In genomic region chr8:121170116-121170515, GRCm38 (mm10) we compare ENCODE assay signal across 14 mouse cellular contexts. TPM values are rescaled to one million over a fixed set of nuclear protein-coding genes. Genes with fewer than 3 reads are reported as not detected.
DNase-seq lines count a peak whose midpoint lies in the region; ATAC-seq and TF ChIP-seq lines count a peak whose summit lies in the region.
"Had no signal": no experiment of that assay in that cellular context is flagged by ENCODE, and none has a peak within 500 bp of the region (broad histone marks: within the 10 kb centered on the region; RNA-seq: fewer than 3 reads in every experiment).

No protein-coding gene starts in this region.

- peaks cover 44% of the 10 kb centered on the region for H3K4me1 ChIP-seq in kidney, embryonic 16.5 days (ENCODE audit: insufficient read depth, low read length)
- peaks cover 10 to 60% of the 10 kb centered on the region in 2 experiments for H3K4me1 ChIP-seq in MEL (ENCODE audit: control insufficient read depth in 1 of 2, insufficient read depth in 2 of 2, low read length in 2 of 2)
- H3K4me1 ChIP-seq in heart, embryonic 15.5 days (replicated peaks): peaks cover 27% of the 10 kb centered on the region

- intact Hi-C loops in gastrocnemius, adult 2 months (cut with DNase I): no loop called here

- peak in 1 of 2 experiments; percentile 39; a peak in 1 of 4 replicates for TF ChIP-seq POLR2A in MEL (IDR thresholded peaks at IDR 0.05; ENCODE audit: control insufficient read depth in 1 of 2, insufficient read depth in 1 of 2, low read depth in 1 of 2, low read length in 2 of 2, poor library complexity in 1 of 2)

- TF ChIP-seq CTCF in gastrocnemius, adult 2 months (IDR thresholded peaks at IDR 0.05): no peak
- TF ChIP-seq CTCF in MEL (IDR thresholded peaks at IDR 0.05 in 2 of 3, conservative IDR thresholded peaks at IDR 0.05 in 1 of 3; ENCODE audit: control insufficient read depth in 1 of 3, insufficient read depth in 1 of 3, low read depth in 2 of 3, low read length in 3 of 3, poor library complexity in 1 of 3, severe bottlenecking in 1 of 3): no peak

- WGBS in kidney, embryonic 16.5 days: 23% methylated on average over 7 of the region's 7 CpGs
- 34% methylated on average over 7 of the region's 7 CpGs for WGBS in heart, embryonic 15.5 days

- H3K27me3 ChIP-seq in kidney, embryonic 16.5 days (ENCODE audit: insufficient read depth, low read length): no peaks in the 10 kb centered on the region
- no peaks in the 10 kb centered on the region for H3K27me3 ChIP-seq in MEL (ENCODE audit: control insufficient read depth in 1 of 2, insufficient read depth in 2 of 2, low read length in 2 of 2)
- H3K27me3 ChIP-seq in heart, embryonic 15.5 days: peaks cover 9% of the 10 kb centered on the region

- no peak for DNase-seq in gastrocnemius, adult 2 months
- no peak for DNase-seq in gastrocnemius, postnatal 4 days (ENCODE audit: low spot score in 2 of 2)
- no peak for DNase-seq in kidney, adult 11 months
- no peak for DNase-seq in MEL (ENCODE audit: low read depth, low spot score)
- no peak for DNase-seq in thymus, postnatal 36 days
- DNase-seq in natural killer cell, adult 2 months (ENCODE audit: low spot score in 2 of 2): no peak
- DNase-seq: cerebellum, adult 2 months; layer of hippocampus, postnatal 36 days; thymus, adult 2 months had no signal

- H3K27ac ChIP-seq in gastrocnemius, adult 2 months: peak overlapping the region; percentile 16; the same call in 1 of the 2 replicates
- H3K27ac ChIP-seq in kidney, embryonic 16.5 days (ENCODE audit: low read length): peak overlapping the region; percentile 30; the same call in 1 of the 2 replicates
- peak overlapping the region; percentile 97 for H3K27ac ChIP-seq in MEL (ENCODE audit: control insufficient read depth, low read depth, low read length)
- H3K27ac ChIP-seq in heart, embryonic 15.5 days: peak overlapping the region; percentile 79
- H3K27ac ChIP-seq: limb, embryonic 13.5 days had no signal

- H3K4me3 ChIP-seq in gastrocnemius, adult 2 months: peak overlapping the region; percentile 48; the same call in 1 of the 2 replicates
- H3K4me3 ChIP-seq in kidney, embryonic 16.5 days (ENCODE audit: low read length): no peak overlapping the region
- peak overlapping the region; percentile 17 to 78 for H3K4me3 ChIP-seq in MEL (ENCODE audit: control insufficient read depth in 1 of 2, insufficient read depth in 1 of 2, low read depth in 2 of 2, low read length in 2 of 2)
- no peak overlapping the region for H3K4me3 ChIP-seq in heart, embryonic 15.5 days
- H3K4me3 ChIP-seq: limb, embryonic 13.5 days had no signal

- no peak for TF ChIP-seq EP300 in MEL (IDR thresholded peaks at IDR 0.05; ENCODE audit: low read depth in 1 of 2, low read length in 2 of 2)

- ATAC-seq in kidney, embryonic 16.5 days (ENCODE audit: low FRiP score, low TSS enrichment): no peak
- no peak for ATAC-seq in heart, embryonic 15.5 days (replicated peaks; ENCODE audit: insufficient number of reproducible peaks, insufficient read depth, low FRiP score, low read depth)

- no peaks in the 10 kb centered on the region for H3K9me3 ChIP-seq in kidney, embryonic 16.5 days (ENCODE audit: low read length)
- H3K9me3 ChIP-seq in MEL (replicated peaks; ENCODE audit: insufficient read depth, low read length): no peaks in the 10 kb centered on the region
- H3K9me3 ChIP-seq in heart, embryonic 15.5 days (replicated peaks): no peaks in the 10 kb centered on the region
- H3K9me3 ChIP-seq: limb, embryonic 13.5 days had no signal

- no peaks in the 10 kb centered on the region for H3K36me3 ChIP-seq in kidney, embryonic 16.5 days (ENCODE audit: insufficient read depth, low read length)
- peaks cover 0 to 32% of the 10 kb centered on the region in 2 experiments; a peak in 3 of 4 replicates for H3K36me3 ChIP-seq in MEL (ENCODE audit: control insufficient read depth in 1 of 2, insufficient read depth in 2 of 2, low read length in 2 of 2)
- no peaks in the 10 kb centered on the region for H3K36me3 ChIP-seq in heart, embryonic 15.5 days
- H3K36me3 ChIP-seq: limb, embryonic 13.5 days had no signal

- H3K79me2 ChIP-seq in MEL (ENCODE audit: control insufficient read depth, insufficient read depth, low read length, poor library complexity): peaks cover 34% of the 10 kb centered on the region

- TF ChIP-seq RAD21 in MEL (IDR thresholded peaks at IDR 0.05; ENCODE audit: low read depth, low read length): no peak

- H3K9ac ChIP-seq in kidney, embryonic 16.5 days (replicated peaks; ENCODE audit: low read length): peak overlapping the region; percentile 44
- peak overlapping the region; percentile 92 for H3K9ac ChIP-seq in MEL (ENCODE audit: control insufficient read depth, low read depth, low read length, poor library complexity, severe bottlenecking)
- no peak overlapping the region for H3K9ac ChIP-seq in heart, embryonic 15.5 days
- H3K9ac ChIP-seq: limb, embryonic 13.5 days had no signal

- 0 out of 2 replicates have a peak overlapping the region, but pooled peaks have one; percentile 19 for H3K4me2 ChIP-seq in kidney, embryonic 16.5 days (replicated peaks; ENCODE audit: low read depth, low read length)
- H3K4me2 ChIP-seq in heart, embryonic 15.5 days: peak overlapping the region; percentile 46
- H3K4me2 ChIP-seq: limb, embryonic 13.5 days had no signal

TF ChIP-seq in MEL, 35 proteins besides CTCF, POLR2A, EP300 and RAD21:
- TF ChIP-seq TAL1 (IDR thresholded peaks at IDR 0.05; ENCODE audit: low read length) (no peak), CHD2 (IDR thresholded peaks at IDR 0.05; ENCODE audit: low read length) (no peak), ZC3H11A (IDR thresholded peaks at IDR 0.05; ENCODE audit: low read depth, low read length) (no peak), NRF1 (IDR thresholded peaks at IDR 0.05; ENCODE audit: insufficient read depth, low read depth, low read length, poor library complexity, severe bottlenecking) (no peak), NELFE (IDR thresholded peaks at IDR 0.05; ENCODE audit: low read depth, low read length) (no peak), MAX (IDR thresholded peaks at IDR 0.05; ENCODE audit: low read length) (no peak), SMC3 (IDR thresholded peaks at IDR 0.05; ENCODE audit: low read depth, low read length) (no peak), USF2 (IDR thresholded peaks at IDR 0.05; ENCODE audit: borderline replicate concordance in 1 of 2, insufficient read depth in 1 of 2, low read depth in 1 of 2, low read length in 2 of 2) (no peak), UBTF (IDR thresholded peaks at IDR 0.05; ENCODE audit: borderline replicate concordance, insufficient read depth, low read depth, low read length) (no peak), ELF1 (IDR thresholded peaks at IDR 0.05; ENCODE audit: low read depth, low read length) (no peak), GABPA (IDR thresholded peaks at IDR 0.05; ENCODE audit: low read depth, low read length) (no peak)

RNA-seq across cellular contexts. Expression of gene Foxl1, which starts 42.4 kb away (rescaled TPM):
- total RNA-seq in gastrocnemius, adult 2 months (2021): not detected
- under 1 TPM; 0.13 to 0.39 TPM for total RNA-seq in gastrocnemius, postnatal 4 days (2021)
- 6.5 and 6.7 TPM in 2 replicates for polyA plus RNA-seq in kidney, embryonic 16.5 days (2015; fragmentation: Nextera tagmentation; extraction: Ambion mirVana)
- total RNA-seq in MEL (2012; rRNA removed): 0.12 and 0.13 TPM in 2 replicates
- under 1 TPM in 1 of 2 experiments, not detected in 1; 0.07 TPM for polyA plus RNA-seq in MEL (2012; ENCODE audit: insufficient read depth in 1 of 2, insufficient read length in 2 of 2, low read depth in 1 of 2, low replicate concordance in 2 of 2, missing spikeins in 1 of 2)
- polyA plus RNA-seq in heart, embryonic 15.5 days (2015; fragmentation: Nextera tagmentation; extraction: Ambion mirVana): 0.34 and 0.94 TPM in 2 replicates
- total RNA-seq: granulocyte monocyte progenitor cell, adult 5-6 weeks; layer of hippocampus, postnatal 36 days; megakaryocyte-erythroid progenitor cell, adult 5-6 weeks had no signal
- polyA plus RNA-seq: cerebellum, adult 2 months had no signal

RNA-seq across cellular contexts. Expression of gene Foxc2, which starts 54.1 kb away (rescaled TPM):
- total RNA-seq in gastrocnemius, adult 2 months (2021): under 1 TPM; 0.20 TPM
- total RNA-seq in gastrocnemius, postnatal 4 days (2021): 1 to 10 TPM; 1.3 TPM
- 24.9 and 27.3 TPM in 2 replicates for polyA plus RNA-seq in kidney, embryonic 16.5 days (2015; fragmentation: Nextera tagmentation; extraction: Ambion mirVana)
- total RNA-seq in MEL (2012; rRNA removed): 15.4 and 19.2 TPM in 2 replicates
- 10 to 100 TPM in 1 of 2 experiments, not detected in 1; 13.6 TPM for polyA plus RNA-seq in MEL (2012; ENCODE audit: insufficient read depth in 1 of 2, insufficient read length in 2 of 2, low read depth in 1 of 2, low replicate concordance in 2 of 2, missing spikeins in 1 of 2)
- polyA plus RNA-seq in heart, embryonic 15.5 days (2015; fragmentation: Nextera tagmentation; extraction: Ambion mirVana): 6.4 and 8.5 TPM in 2 replicates
- total RNA-seq: granulocyte monocyte progenitor cell, adult 5-6 weeks; megakaryocyte-erythroid progenitor cell, adult 5-6 weeks had no signal

Comparison
In these comparisons a context has a peak if more than half of its experiments do, and no peak if none do; other contexts are left out.
1. H3K27ac ChIP-seq: peak in every context shown above with its lines; median percentile 97 in MEL; 79 in heart, embryonic 15.5 days; 30 in kidney, embryonic 16.5 days; 16 in gastrocnemius, adult 2 months.
2. H3K4me3 ChIP-seq: peak in gastrocnemius, adult 2 months (single experiment) and MEL (2 of 2); none in kidney, embryonic 16.5 days (single experiment) and heart, embryonic 15.5 days (single experiment).